Mouse (Mus musculus) urinary bladder, postnatal 4 days (tissue): ENCODE results near the gene Kctd4.

Source experiments
- DNase-seq, 2 experiments: peaks; one replicate each; pipeline ENCODE4 v3.0.0; 2021 to 2022; ENCODE audit warnings: low spot score in 2 of 2

The Kctd4 gene

DNA sequence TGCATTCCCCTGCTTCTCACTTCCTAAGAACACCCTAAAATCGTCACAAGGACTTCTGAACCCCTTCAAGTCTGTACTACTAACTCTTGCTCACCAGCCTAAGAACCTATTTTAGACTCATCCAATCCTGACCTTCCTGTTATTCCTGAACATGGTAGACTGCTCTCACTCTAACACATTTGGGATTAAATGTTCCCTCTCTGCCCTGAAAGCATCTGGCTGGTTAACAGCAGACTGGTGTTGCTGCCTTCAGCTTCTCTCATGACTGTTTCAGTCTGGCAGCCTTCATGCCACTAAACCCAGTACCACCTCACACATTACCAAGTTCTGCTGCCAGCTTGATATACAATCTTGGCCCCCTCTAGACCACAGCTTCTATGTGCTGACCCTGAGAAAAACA, 34.4 kb downstream of the Kctd4 start:
- no peak for DNase-seq

DNA sequence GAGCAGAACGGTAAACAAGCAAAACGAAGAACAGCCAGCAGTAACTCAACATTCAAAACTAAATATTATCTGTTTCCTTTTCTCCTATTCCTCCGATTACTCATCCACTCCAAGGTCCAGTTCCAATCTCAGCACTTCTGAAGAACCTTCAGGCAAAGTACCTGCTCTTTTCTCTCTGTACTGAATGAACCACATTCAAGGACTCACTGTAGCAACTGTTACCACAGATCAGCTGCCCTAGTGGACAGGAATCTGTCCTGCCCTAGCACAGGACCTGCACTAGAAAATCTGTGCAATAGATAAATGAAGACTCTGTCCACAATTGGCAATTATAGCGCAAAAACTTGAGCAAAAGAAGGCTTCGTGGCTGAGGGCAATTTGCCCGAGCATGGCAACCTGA, 36.1 kb downstream of the Kctd4 start:
- no peak for DNase-seq

DNA sequence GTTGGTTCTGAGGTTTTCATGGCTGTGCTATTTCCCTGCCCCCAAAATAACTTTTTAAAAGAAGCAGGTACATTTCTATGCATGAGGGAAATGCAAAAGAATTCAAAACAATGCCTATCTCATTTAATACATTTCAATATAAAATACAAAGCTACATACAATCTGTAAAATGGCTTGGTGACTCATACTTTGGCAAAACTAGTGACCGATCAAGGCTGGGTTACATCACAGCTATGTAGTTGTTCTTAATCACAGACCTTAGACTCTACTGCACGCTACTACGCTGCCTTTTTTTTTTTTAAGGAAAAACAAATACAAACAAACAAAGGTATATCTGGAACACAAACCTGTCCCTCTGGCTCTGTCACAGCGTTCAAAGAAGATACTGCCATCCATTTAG, 37.6 kb downstream of the Kctd4 start:
- no peak for DNase-seq

DNA sequence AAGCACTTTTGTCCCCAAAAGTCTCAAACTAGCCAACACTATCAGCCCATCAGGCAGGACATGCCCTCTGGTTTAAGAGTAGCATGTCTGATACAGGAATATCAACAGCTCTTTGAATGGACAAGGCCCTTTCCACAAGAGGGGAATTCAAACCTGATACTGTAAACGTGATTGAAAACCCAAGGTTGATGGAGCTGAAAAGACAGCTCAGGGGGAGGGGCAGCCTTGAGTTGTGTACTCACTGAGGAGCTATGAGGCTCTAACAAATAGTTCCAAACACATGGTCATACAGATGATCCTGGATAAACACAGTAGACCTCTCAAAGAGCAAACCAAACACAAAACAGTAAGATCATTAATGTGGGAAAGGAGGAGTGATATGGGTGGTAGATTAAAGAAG, 43.3 kb downstream of the Kctd4 start:
- no peak for DNase-seq

DNA sequence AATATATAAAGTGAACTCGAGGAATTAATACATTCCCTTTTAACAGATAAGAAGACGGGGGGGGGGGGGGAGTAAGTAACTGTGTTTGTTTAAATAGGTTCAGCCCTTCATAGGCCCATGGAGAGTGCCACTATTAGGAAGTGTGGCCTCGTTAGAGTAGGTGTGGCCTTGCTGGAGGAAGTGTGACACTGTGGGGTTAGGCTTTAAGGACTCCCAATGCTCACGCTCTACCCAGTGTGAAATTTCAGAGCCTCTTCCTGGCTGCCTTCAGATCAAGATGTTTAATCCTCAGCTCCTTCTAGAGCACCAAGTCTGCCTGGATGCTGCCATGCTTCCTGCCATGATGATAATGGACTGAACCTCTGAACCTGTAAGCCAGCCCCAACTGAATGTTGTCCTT, 47.0 kb downstream of the Kctd4 start:
- peak in 1 of 2 experiments; percentile 8 for DNase-seq

DNA sequence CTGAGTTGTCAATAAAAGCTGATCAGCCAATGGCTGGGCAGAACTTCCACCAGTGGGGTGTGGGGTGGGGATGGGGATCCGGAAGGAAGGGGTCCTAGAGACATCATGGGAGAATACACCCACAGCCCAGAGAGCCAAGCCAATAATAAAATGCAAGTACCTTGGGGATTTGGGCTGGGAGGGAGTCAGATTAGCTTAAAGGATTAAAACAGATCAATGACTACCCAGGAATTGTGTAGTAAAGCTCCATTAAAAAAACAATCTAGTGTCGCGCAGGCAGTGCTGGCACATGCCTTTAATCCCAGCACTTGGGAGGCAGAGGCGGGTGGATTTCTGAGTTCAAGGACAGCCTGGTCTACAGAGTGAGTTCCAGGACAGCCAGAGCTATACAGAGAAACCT, 50.2 kb downstream of the Kctd4 start:
- no peak for DNase-seq

DNA sequence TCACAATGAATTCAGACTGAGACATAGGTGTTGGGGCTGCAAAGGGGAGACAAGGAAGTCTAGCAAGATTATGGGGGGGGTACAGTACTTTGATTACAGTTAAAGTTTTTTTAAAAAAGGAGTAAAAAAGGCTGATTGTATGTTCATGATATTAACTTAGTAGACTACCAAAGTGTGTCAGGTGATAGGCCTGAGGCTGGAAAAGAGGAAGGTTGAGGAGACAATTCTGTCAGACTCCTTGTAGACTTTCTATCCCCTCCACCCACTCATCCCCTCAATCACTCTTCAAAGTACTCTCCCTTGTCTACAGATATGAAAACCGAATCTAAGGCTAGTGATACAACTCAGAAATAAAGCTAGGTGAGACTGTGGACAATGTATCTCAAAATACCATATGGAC, 53.4 kb downstream of the Kctd4 start:
- no peak for DNase-seq

DNA sequence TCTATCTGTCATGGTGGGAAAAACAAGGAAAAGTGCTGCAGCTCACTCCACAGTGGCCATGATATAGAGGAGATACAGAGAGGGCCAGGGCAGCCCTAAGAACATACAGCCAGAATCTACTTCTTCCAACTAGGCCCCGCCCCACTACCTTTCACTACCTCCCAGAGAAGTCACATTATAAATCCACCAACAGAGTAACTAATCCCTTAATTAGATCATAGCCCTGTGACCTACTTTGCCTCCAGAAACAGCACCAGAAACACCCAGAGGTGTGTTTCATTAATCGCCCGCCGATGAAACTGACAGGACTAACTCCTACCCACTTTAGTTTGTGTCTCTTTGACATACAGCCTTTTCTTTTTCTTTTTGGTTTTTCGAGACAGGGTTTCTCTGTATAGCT, 54.4 kb downstream of the Kctd4 start:
- no peak for DNase-seq

DNA sequence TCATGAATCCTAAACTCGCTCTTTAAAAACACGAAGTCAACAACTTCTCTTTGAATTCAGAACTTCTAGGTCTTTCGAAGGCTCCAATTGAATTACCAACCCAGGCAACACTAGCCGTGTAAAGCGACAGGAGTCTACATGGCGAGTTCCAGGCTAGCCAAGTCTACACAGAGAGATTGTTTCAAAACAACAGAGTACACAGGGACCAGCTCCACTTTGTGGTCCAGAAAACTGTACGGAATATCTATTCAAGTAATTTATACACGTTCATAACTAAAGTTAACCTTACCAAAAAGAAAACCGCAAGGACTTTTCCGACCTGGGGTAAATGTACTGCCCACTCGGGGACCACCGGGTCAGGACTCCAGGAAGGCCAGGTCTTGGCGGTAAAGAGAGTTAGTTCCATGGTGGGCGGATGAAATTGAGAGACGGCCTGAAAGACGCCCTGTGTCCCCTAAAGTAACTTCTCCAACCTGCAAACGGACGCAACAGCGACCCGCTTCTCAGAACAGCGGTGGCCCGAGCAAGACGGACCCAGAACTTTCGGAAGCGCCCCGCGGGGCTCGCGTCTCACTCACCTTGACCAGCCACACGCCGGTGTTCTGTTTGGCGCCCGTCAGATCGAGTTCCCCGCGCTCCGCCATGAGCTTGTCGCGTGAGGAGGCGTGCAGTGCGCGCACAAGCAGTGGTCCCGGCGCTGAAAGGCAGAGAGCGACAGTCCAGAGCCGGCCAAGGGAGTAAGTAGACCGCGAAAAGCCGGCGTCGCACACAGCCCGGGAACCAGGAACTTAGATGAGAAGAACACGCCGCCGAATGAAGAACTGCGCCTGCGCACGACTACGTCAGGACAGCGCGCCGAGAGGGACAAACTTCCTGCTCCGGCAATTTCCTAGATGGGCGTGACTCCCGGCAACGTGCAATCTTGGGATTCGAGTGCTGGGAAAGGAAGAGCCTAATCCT, 55.6 kb downstream of the Kctd4 start, which contains the start of gene Gtf2f2:
TSS of gene Gtf2f2 (minus strand) at position 764 of the 960 bp plus-strand sequence.
- peak; percentile 93 to 96 for DNase-seq

DNA sequence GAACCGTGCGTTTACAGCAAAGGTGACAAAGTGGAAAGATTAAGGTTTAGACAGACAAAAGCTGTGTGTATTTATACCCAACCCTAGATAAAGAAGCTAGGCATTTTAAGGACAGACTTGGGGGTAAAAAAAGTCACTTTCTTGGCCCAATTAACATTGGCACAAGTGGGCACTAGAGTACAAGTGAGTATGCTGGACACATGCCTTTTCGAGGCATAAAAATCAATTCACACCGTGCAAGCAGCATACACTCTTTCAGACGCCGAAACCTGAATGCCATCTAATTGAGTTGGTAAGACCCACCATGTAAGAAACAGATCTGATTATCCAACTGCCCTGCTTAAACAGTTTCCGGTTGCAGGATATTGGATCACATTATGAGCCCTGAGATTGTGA, 56.3 kb downstream of the Kctd4 start:
- DNase-seq, result no peak

DNA sequence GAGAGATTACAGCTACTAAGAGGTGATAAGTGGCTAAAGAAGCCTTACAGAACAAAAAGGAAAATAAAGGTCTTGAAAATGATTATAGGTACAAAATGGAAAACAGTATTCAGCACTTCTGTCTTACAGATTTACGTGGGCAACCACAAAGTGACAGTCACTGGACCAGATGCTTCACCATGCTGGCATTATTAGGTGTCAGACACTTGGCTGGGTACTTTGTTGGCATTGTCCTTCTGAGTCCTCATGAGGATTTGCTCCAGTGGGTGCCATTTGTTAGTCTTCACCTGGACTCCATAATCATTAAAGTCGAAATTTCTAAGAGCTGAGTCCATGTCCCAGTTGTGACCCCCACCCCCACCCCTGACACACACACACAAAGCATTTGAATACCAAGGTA, 59.5 kb downstream of the Kctd4 start:
- DNase-seq, result no peak
